ENCODE assay signal across 29 mouse cellular contexts in genomic region chr10:75045831-75046230, GRCm38 (mm10). TPM values are rescaled to one million over a fixed set of nuclear protein-coding genes. Genes with fewer than 3 reads are reported as not detected.
A peak's percentile ranks its signal among the peaks of the same experiment; 100 is the strongest.
DNase-seq lines count a peak whose midpoint lies in the region; ATAC-seq and TF ChIP-seq lines count a peak whose summit lies in the region.
"Had no signal": no experiment of that assay in that cellular context is flagged by ENCODE, and none has a peak within 500 bp of the region (broad histone marks: within the 10 kb centered on the region; RNA-seq: fewer than 3 reads in every experiment).

No protein-coding gene starts in this region.

- H3K27me3 ChIP-seq in intestine, embryonic 14.5 days (replicated peaks; ENCODE audit: control insufficient read depth, insufficient read depth, low read length), result no peaks in the 10 kb centered on the region
- H3K27me3 ChIP-seq in intestine, postnatal 0 days (replicated peaks; ENCODE audit: control insufficient read depth, insufficient read depth, low read length), result no peaks in the 10 kb centered on the region
- no peaks in the 10 kb centered on the region for H3K27me3 ChIP-seq in liver, embryonic 15.5 days
- no peaks in the 10 kb centered on the region for H3K27me3 ChIP-seq in liver, embryonic 11.5 days (replicated peaks; ENCODE audit: control insufficient read depth, insufficient read depth, low read length)
- H3K27me3 ChIP-seq: forebrain, embryonic 13.5 days had no signal

- no peaks in the 10 kb centered on the region for H3K9me3 ChIP-seq in intestine, embryonic 14.5 days (ENCODE audit: control insufficient read depth, low read length)
- no peaks in the 10 kb centered on the region for H3K9me3 ChIP-seq in intestine, postnatal 0 days (ENCODE audit: control insufficient read depth)
- no peaks in the 10 kb centered on the region for H3K9me3 ChIP-seq in liver, embryonic 15.5 days (replicated peaks)
- no peaks in the 10 kb centered on the region for H3K9me3 ChIP-seq in liver, embryonic 11.5 days (ENCODE audit: control insufficient read depth, low read length)
- H3K9me3 ChIP-seq: forebrain, embryonic 10.5 days; forebrain, embryonic 13.5 days; hindbrain, embryonic 10.5 days; hindbrain, embryonic 13.5 days had no signal

- ATAC-seq in intestine, embryonic 14.5 days (replicated peaks; ENCODE audit: low FRiP score, low TSS enrichment, low read depth), result no peak
- ATAC-seq in intestine, postnatal 0 days, result no peak
- no peak for ATAC-seq in liver, embryonic 15.5 days (ENCODE audit: insufficient read depth)
- ATAC-seq in liver, embryonic 11.5 days (replicated peaks; ENCODE audit: low FRiP score), result no peak
- ATAC-seq in megakaryocyte, adult 5-6 weeks (ENCODE audit: poor library complexity, severe bottlenecking), result peak; percentile 73
- ATAC-seq: activated CD4-positive, CD25-positive, alpha-beta regulatory T cell, adult 4 months; forebrain, embryonic 13.5 days; forebrain, embryonic 16.5 days; hindbrain, embryonic 16.5 days had no signal

- no peak for TF ChIP-seq CTCF in intestine, postnatal 0 days (IDR thresholded peaks at IDR 0.05; ENCODE audit: low read depth)

- WGBS in intestine, embryonic 14.5 days, result 95% methylated on average over 15 of the region's 15 CpGs
- 63% methylated on average over 15 of the region's 15 CpGs for WGBS in intestine, postnatal 0 days
- WGBS in liver, embryonic 15.5 days (ENCODE audit: insufficient replicate concordance), result 71% methylated on average over 15 of the region's 15 CpGs
- 84% methylated on average over 15 of the region's 15 CpGs for WGBS in liver, embryonic 11.5 days

- peaks cover 5% of the 10 kb centered on the region; the same call in 1 of the 2 replicates for H3K36me3 ChIP-seq in intestine, embryonic 14.5 days (ENCODE audit: control insufficient read depth, insufficient read depth, low read length)
- H3K36me3 ChIP-seq in intestine, postnatal 0 days (ENCODE audit: control insufficient read depth, insufficient read depth), result no peaks in the 10 kb centered on the region
- no peaks in the 10 kb centered on the region for H3K36me3 ChIP-seq in liver, embryonic 15.5 days (replicated peaks)
- H3K36me3 ChIP-seq in liver, embryonic 11.5 days (ENCODE audit: control insufficient read depth, insufficient read depth, low read length), result no peaks in the 10 kb centered on the region

- no peak overlapping the region for H3K9ac ChIP-seq in intestine, embryonic 14.5 days (ENCODE audit: low read length)
- H3K9ac ChIP-seq in intestine, postnatal 0 days (ENCODE audit: low read depth, low read length), result no peak overlapping the region
- H3K9ac ChIP-seq in liver, embryonic 15.5 days, result no peak overlapping the region
- H3K9ac ChIP-seq in liver, embryonic 11.5 days (ENCODE audit: low read depth, low read length), result no peak overlapping the region
- H3K9ac ChIP-seq: forebrain, embryonic 13.5 days; hindbrain, embryonic 13.5 days had no signal

- no peaks in the 10 kb centered on the region for H3K4me1 ChIP-seq in intestine, embryonic 14.5 days (replicated peaks; ENCODE audit: control insufficient read depth, insufficient read depth, low read length)
- no peaks in the 10 kb centered on the region for H3K4me1 ChIP-seq in intestine, postnatal 0 days (replicated peaks; ENCODE audit: control insufficient read depth, insufficient read depth, low read length)
- H3K4me1 ChIP-seq in liver, embryonic 15.5 days (replicated peaks), result peaks cover 16% of the 10 kb centered on the region
- peaks cover 8% of the 10 kb centered on the region for H3K4me1 ChIP-seq in liver, embryonic 11.5 days (replicated peaks; ENCODE audit: control insufficient read depth, insufficient read depth, low read length)
- H3K4me1 ChIP-seq: forebrain, embryonic 13.5 days; hindbrain, embryonic 13.5 days had no signal

- no peak overlapping the region for H3K4me3 ChIP-seq in intestine, embryonic 14.5 days (ENCODE audit: low read depth, low read length)
- H3K4me3 ChIP-seq in intestine, postnatal 0 days (ENCODE audit: low read depth, low read length), result no peak overlapping the region
- H3K4me3 ChIP-seq in liver, embryonic 15.5 days (replicated peaks), result no peak overlapping the region
- no peak overlapping the region for H3K4me3 ChIP-seq in liver, embryonic 11.5 days (ENCODE audit: low read depth, low read length)
- H3K4me3 ChIP-seq: forebrain, embryonic 10.5 days; forebrain, embryonic 13.5 days; hindbrain, embryonic 10.5 days; hindbrain, embryonic 13.5 days had no signal

- intact Hi-C loops in heart, postnatal 36 days (cut with DNase I), result no loop called here

- H3K4me2 ChIP-seq in intestine, embryonic 14.5 days (ENCODE audit: low read length), result no peak overlapping the region
- H3K4me2 ChIP-seq in intestine, postnatal 0 days (replicated peaks; ENCODE audit: low read depth), result no peak overlapping the region
- 0 out of 2 replicates have a peak overlapping the region, but pooled peaks have one; percentile 15 for H3K4me2 ChIP-seq in liver, embryonic 15.5 days
- H3K4me2 ChIP-seq in liver, embryonic 11.5 days, result no peak overlapping the region
- H3K4me2 ChIP-seq: forebrain, embryonic 13.5 days; heart, embryonic 11.5 days; hindbrain, embryonic 13.5 days had no signal

- peak; percentile 42 for DNase-seq in intestine, embryonic 14.5 days (ENCODE audit: low spot score)
- DNase-seq in liver, embryonic 11.5 days (ENCODE audit: low spot score), result no peak
- DNase-seq in heart, postnatal 36 days, result no peak
- DNase-seq: adrenal gland, adult 8-10 months; adrenal gland, postnatal 25 days; cerebellum, adult 11-12 months; cerebellum, adult 8-10 months; cerebellum, postnatal 10 days; cerebellum, postnatal 36 days; gastrocnemius, postnatal 10 days; gastrocnemius, postnatal 36 days; heart, adult 11 months had no signal

- no peak overlapping the region for H3K27ac ChIP-seq in intestine, embryonic 14.5 days (ENCODE audit: low read depth)
- no peak overlapping the region for H3K27ac ChIP-seq in intestine, postnatal 0 days (ENCODE audit: low read depth, low read length)
- no peak overlapping the region for H3K27ac ChIP-seq in liver, embryonic 15.5 days (replicated peaks)
- H3K27ac ChIP-seq in liver, embryonic 11.5 days (ENCODE audit: low read depth, low read length), result no peak overlapping the region
- H3K27ac ChIP-seq: forebrain, embryonic 10.5 days; forebrain, embryonic 13.5 days; hindbrain, embryonic 10.5 days; hindbrain, embryonic 13.5 days had no signal

RNA-seq across cellular contexts. Expression of gene Rab36, which starts 9.0 kb away (rescaled TPM):
- polyA plus RNA-seq in intestine, embryonic 14.5 days (2014; fragmentation: Nextera tagmentation; extraction: Ambion mirVana), result 8.2 and 8.9 TPM in 2 replicates
- 1.5 TPM in 2 replicates for polyA plus RNA-seq in intestine, postnatal 0 days (2015; fragmentation: Nextera tagmentation; extraction: Ambion mirVana)
- 1.7 and 2.1 TPM in 2 replicates for polyA plus RNA-seq in liver, embryonic 15.5 days (2015; fragmentation: Nextera tagmentation; extraction: Ambion mirVana)
- 6.5 and 7.8 TPM in 2 replicates for polyA plus RNA-seq in liver, embryonic 11.5 days (2014; fragmentation: Nextera tagmentation; extraction: Ambion mirVana)
- total RNA-seq in megakaryocyte, adult 5-6 weeks (2015), result 7.6 and 7.7 TPM in 2 replicates
- total RNA-seq in megakaryocyte, adult 5-6 weeks (2017), result 2.0 and 2.9 TPM in 2 replicates
- under 1 TPM; 0.58 to 0.92 TPM for total RNA-seq in heart, postnatal 36 days (2021)

RNA-seq across cellular contexts. Expression of gene Rsph14, which starts 13.4 kb away (rescaled TPM):
- polyA plus RNA-seq in intestine, embryonic 14.5 days (2014; fragmentation: Nextera tagmentation; extraction: Ambion mirVana), result not detected in 2 replicates
- not detected in 2 replicates for polyA plus RNA-seq in intestine, postnatal 0 days (2015; fragmentation: Nextera tagmentation; extraction: Ambion mirVana)
- polyA plus RNA-seq in liver, embryonic 15.5 days (2015; fragmentation: Nextera tagmentation; extraction: Ambion mirVana), result not detected in 2 replicates
- not detected in 2 replicates for polyA plus RNA-seq in liver, embryonic 11.5 days (2014; fragmentation: Nextera tagmentation; extraction: Ambion mirVana)
- not detected in 2 replicates for total RNA-seq in megakaryocyte, adult 5-6 weeks (2015)
- total RNA-seq in megakaryocyte, adult 5-6 weeks (2017), result not detected in 2 replicates
- not detected for total RNA-seq in heart, postnatal 36 days (2021)
- total RNA-seq: gastrocnemius, adult 18-20 months; gastrocnemius, postnatal 10 days; gastrocnemius, postnatal 36 days; heart, adult 8-10 months; heart, postnatal 25 days had no signal
- polyA plus RNA-seq: activated CD4-positive, CD25-positive, alpha-beta regulatory T cell, adult 4 months; embryonic facial prominence, embryonic 11.5 days; forebrain, embryonic 10.5 days; heart, embryonic 11.5 days; heart, embryonic 14.5 days; heart, postnatal 0 days had no signal

RNA-seq across cellular contexts. Expression of gene Bcr, which starts 14.6 kb away (rescaled TPM):
- 11.3 and 14.4 TPM in 2 replicates for polyA plus RNA-seq in intestine, embryonic 14.5 days (2014; fragmentation: Nextera tagmentation; extraction: Ambion mirVana)
- 26.7 and 36.2 TPM in 2 replicates for polyA plus RNA-seq in intestine, postnatal 0 days (2015; fragmentation: Nextera tagmentation; extraction: Ambion mirVana)
- polyA plus RNA-seq in liver, embryonic 15.5 days (2015; fragmentation: Nextera tagmentation; extraction: Ambion mirVana), result 1.3 and 1.9 TPM in 2 replicates
- 4.2 and 6.8 TPM in 2 replicates for polyA plus RNA-seq in liver, embryonic 11.5 days (2014; fragmentation: Nextera tagmentation; extraction: Ambion mirVana)
- total RNA-seq in megakaryocyte, adult 5-6 weeks (2015), result 14.1 and 14.5 TPM in 2 replicates
- 9.1 and 14.5 TPM in 2 replicates for total RNA-seq in megakaryocyte, adult 5-6 weeks (2017)
- total RNA-seq in heart, postnatal 36 days (2021), result 1 to 10 TPM; 8.3 to 9.1 TPM
